Mouse (Mus musculus) heart, embryonic 12.5 days (tissue): ENCODE measurements at regions not wholly inside any gene's neighbourhood (a gene's known extent, or its start where the extent isn't known, plus 50 kb on each side); places are given as distances from the start of the nearest gene placed in this dataset.

Source experiments
- ATAC-seq: fragments of 200-750 bp; cut with Nextera tagmentation; 2 replicates; pipeline ENCODE4 v1.8.0; 2017; ENCODE audit warnings: moderate TSS enrichment, moderate library complexity; ENCODE audit not compliant: insufficient number of reproducible peaks, low FRiP score
- H3K27ac ChIP-seq: fragments of 300-500 bp; sonication (generic); 2 replicates; pipeline ENCODE4 v1.5.1; 2016; ENCODE audit warnings: mild to moderate bottlenecking, moderate library complexity; ENCODE audit not compliant: poor library complexity, severe bottlenecking
- H3K27me3 ChIP-seq: fragments of 300-500 bp; sonication (generic); replicated peaks from 2 replicates; pipeline ENCODE4 v1.6.1; 2016; ENCODE audit warnings: mild to moderate bottlenecking, moderate library complexity
- H3K36me3 ChIP-seq: fragments of 300-500 bp; sonication (generic); 2 replicates; pipeline ENCODE4 v1.6.1; 2016; ENCODE audit warnings: mild to moderate bottlenecking, moderate library complexity
- H3K4me1 ChIP-seq: fragments of 300-500 bp; sonication (generic); replicated peaks from 2 replicates; pipeline ENCODE4 v1.6.1; 2016; ENCODE audit warnings: mild to moderate bottlenecking
- H3K4me2 ChIP-seq: fragments of 300-500 bp; sonication (generic); 2 replicates; pipeline ENCODE4 v1.6.1; 2016; ENCODE audit warnings: mild to moderate bottlenecking, moderate library complexity
- H3K4me3 ChIP-seq: fragments of 300-500 bp; sonication (generic); 2 replicates; pipeline ENCODE4 v1.5.1; 2016; ENCODE audit warnings: mild to moderate bottlenecking
- H3K9ac ChIP-seq: fragments of 300-500 bp; sonication (generic); 2 replicates; pipeline ENCODE4 v1.6.1; 2016; ENCODE audit warnings: mild to moderate bottlenecking, moderate library complexity
- H3K9me3 ChIP-seq: fragments of 300-500 bp; sonication (generic); replicated peaks from 2 replicates; pipeline ENCODE4 v1.6.1; 2016; ENCODE audit warnings: mild to moderate bottlenecking, moderate library complexity
- WGBS: fragments of 180-500 bp; shearing (Covaris S2); methylation state at CpG from one replicate; pipeline ENCODE4 v1.1.7; 2016; 5-methylcytosine and 5-hydroxymethylcytosine counted together

- no peak overlapping the region for H3K9ac ChIP-seq
- no peaks in the 10 kb centered on the region for H3K4me1 ChIP-seq
- H3K27me3 ChIP-seq = no peaks in the 10 kb centered on the region
- no peaks in the 10 kb centered on the region for H3K36me3 ChIP-seq
- H3K4me3 ChIP-seq = no peak overlapping the region
- 73% methylated on average over 5 of the region's 5 CpGs for WGBS
- H3K4me2 ChIP-seq = no peak overlapping the region
- no peaks in the 10 kb centered on the region for H3K9me3 ChIP-seq
- no peak overlapping the region for H3K27ac ChIP-seq
- ATAC-seq = no peak
These were observed 60.4 kb downstream of the Pou3f3 start for GRCm38 (mm10) chr1:42755958-42756357.

DNA sequence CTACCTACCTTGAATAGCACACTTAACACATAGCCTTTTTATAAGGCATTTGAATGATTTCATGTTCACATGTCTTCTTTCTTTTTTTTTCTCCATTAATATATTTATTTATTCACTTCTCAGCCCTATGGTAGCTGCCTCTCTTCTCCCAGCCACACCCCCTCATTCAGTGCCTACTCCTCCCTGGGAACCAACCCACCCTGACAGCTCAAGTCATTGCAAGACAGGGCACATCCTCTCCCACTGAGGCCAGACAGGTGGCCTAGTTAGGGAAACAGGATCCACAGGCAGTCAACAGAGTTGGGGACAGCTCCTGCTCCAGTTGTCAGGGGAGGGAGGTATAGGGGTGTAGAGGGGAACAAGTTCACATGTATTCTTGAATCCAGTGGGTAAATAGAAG is 60.9 kb downstream of the Pou3f3 start:
- no peak overlapping the region for H3K4me3 ChIP-seq
- no peak overlapping the region for H3K9ac ChIP-seq
- H3K27ac ChIP-seq = no peak overlapping the region
- H3K36me3 ChIP-seq = no peaks in the 10 kb centered on the region
- no peaks in the 10 kb centered on the region for H3K9me3 ChIP-seq
- no peak for ATAC-seq
- no peaks in the 10 kb centered on the region for H3K4me1 ChIP-seq
- no peak overlapping the region for H3K4me2 ChIP-seq
- H3K27me3 ChIP-seq = no peaks in the 10 kb centered on the region

GRCm38 (mm10) chr1:42763447-42763846 is 67.9 kb downstream of the Pou3f3 start:
- H3K36me3 ChIP-seq = no peaks in the 10 kb centered on the region
- no peak for ATAC-seq
- H3K9me3 ChIP-seq = no peaks in the 10 kb centered on the region
- no peaks in the 10 kb centered on the region for H3K27me3 ChIP-seq
- 61% methylated on average over 2 of the region's 2 CpGs for WGBS
- no peak overlapping the region for H3K4me2 ChIP-seq
- no peaks in the 10 kb centered on the region for H3K4me1 ChIP-seq
- H3K4me3 ChIP-seq = no peak overlapping the region
- no peak overlapping the region for H3K9ac ChIP-seq
- H3K27ac ChIP-seq = no peak overlapping the region

DNA sequence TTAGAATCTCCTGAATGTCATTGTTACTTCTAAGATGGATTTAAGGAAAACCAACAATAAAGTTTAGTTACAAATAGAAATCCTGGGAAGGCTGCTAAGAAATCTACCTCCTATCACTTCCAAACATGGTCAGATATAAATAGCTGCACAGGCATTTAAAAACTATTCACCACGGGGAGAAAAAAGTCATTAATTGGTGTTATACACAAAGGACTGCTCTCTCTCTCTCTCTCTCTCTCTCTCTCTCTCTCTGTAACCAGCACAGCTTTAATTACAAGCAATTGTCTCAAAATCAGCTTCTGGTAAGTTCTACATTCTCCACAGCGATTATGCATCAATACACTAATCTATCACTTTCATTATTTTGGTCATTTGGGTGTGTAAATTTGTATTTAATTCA is 68.5 kb downstream of the Pou3f3 start:
- no peak overlapping the region for H3K27ac ChIP-seq
- no peak overlapping the region for H3K4me3 ChIP-seq
- no peak overlapping the region for H3K4me2 ChIP-seq
- no peaks in the 10 kb centered on the region for H3K9me3 ChIP-seq
- no peak overlapping the region for H3K9ac ChIP-seq
- 63% methylated on average over 2 of the region's 2 CpGs for WGBS
- no peaks in the 10 kb centered on the region for H3K36me3 ChIP-seq
- no peaks in the 10 kb centered on the region for H3K4me1 ChIP-seq
- H3K27me3 ChIP-seq = no peaks in the 10 kb centered on the region
- no peak for ATAC-seq

GRCm38 (mm10) chr1:42770085-42770484 is 74.5 kb downstream of the Pou3f3 start:
- H3K4me2 ChIP-seq = peak overlapping the region; percentile 35; the same call in 1 of the 2 replicates
- no peak overlapping the region for H3K27ac ChIP-seq
- H3K4me1 ChIP-seq = no peaks in the 10 kb centered on the region
- no peak overlapping the region for H3K4me3 ChIP-seq
- ATAC-seq = no peak
- no peaks in the 10 kb centered on the region for H3K27me3 ChIP-seq
- no peak overlapping the region for H3K9ac ChIP-seq
- H3K9me3 ChIP-seq = no peaks in the 10 kb centered on the region
- no peaks in the 10 kb centered on the region for H3K36me3 ChIP-seq
- WGBS = 52% methylated on average over 9 of the region's 9 CpGs

DNA sequence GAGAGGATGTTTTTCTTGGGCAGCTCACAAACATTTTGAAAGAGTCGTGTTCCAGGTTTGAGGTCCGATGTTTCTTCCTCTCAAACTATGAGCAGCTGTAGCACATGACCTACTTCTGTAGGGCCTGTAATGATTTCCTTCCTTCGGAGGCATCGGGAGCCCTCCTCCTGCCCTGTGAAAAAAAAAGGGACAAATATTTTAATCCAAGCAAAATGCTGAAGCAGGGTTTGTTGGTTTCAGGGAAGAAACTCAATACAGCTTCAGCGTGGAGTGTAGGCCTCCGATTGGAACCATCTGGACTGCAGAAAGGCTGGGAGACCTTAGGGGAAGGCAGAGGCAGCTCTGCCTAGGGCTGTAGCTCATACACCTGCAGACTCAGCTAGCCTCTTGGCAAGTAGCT is 76.4 kb downstream of the Pou3f3 start:
- no peaks in the 10 kb centered on the region for H3K27me3 ChIP-seq
- H3K4me1 ChIP-seq = no peaks in the 10 kb centered on the region
- H3K4me3 ChIP-seq = no peak overlapping the region
- 41% methylated on average over 6 of the region's 6 CpGs for WGBS
- no peak overlapping the region for H3K4me2 ChIP-seq
- no peaks in the 10 kb centered on the region for H3K36me3 ChIP-seq
- ATAC-seq = no peak
- H3K9me3 ChIP-seq = no peaks in the 10 kb centered on the region
- H3K9ac ChIP-seq = no peak overlapping the region
- no peak overlapping the region for H3K27ac ChIP-seq

- H3K9ac ChIP-seq = no peak overlapping the region
These were observed 77.1 kb upstream of the Mrps9 start for GRCm38 (mm10) chr1:42773851-42774464.

GRCm38 (mm10) chr1:42774971-42775892 is 75.8 kb upstream of the Mrps9 start:
- 78% methylated on average over 7 of the region's 7 CpGs for WGBS
- Histone ChIP-seq H3K9ac (no peak overlapping the region), H3K4me1 (no peaks in the 10 kb centered on the region), H3K4me3 (no peak overlapping the region), H3K9me3 (no peaks in the 10 kb centered on the region), H3K27me3 (0 out of 2 replicates have a peak, but pooled peaks cover 6% of the 10 kb centered on the region), H3K27ac (no peak overlapping the region), H3K36me3 (no peaks in the 10 kb centered on the region), H3K4me2 (no peak overlapping the region)
- ATAC-seq = no peak

More at GRCm38 (mm10) chr1:42773851-42774464, 77.1 kb upstream of the Mrps9 start:
- no peak for ATAC-seq
- 47% methylated on average over 20 of the region's 20 CpGs for WGBS
- H3K4me3 ChIP-seq = no peak overlapping the region
- H3K4me1 ChIP-seq = no peaks in the 10 kb centered on the region
- no peak overlapping the region for H3K27ac ChIP-seq
- H3K4me2 ChIP-seq = peak overlapping the region; percentile 24; the same call in 1 of the 2 replicates
- no peaks in the 10 kb centered on the region for H3K36me3 ChIP-seq
- H3K9me3 ChIP-seq = no peaks in the 10 kb centered on the region
- H3K27me3 ChIP-seq = 0 out of 2 replicates have a peak, but pooled peaks cover 6% of the 10 kb centered on the region

DNA sequence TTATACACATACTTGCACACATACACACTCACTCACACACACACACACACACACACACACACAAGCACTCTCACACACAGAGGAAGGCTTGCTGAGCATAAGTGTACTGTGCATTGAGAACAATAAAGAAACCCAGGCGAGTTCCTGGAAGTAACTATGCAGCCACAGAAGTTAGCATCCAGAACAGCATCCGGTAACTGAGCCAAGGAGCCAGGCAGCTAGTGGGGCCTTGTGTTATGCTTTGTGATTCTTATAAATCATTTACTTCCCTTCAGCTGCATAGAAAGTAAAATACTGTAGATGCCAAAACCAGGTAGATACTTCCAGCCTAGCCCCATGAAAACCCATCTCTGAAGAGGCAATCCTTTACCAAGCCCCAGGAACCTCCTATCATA is 75.1 kb upstream of the Mrps9 start:
- Histone ChIP-seq H3K4me1 (no peaks in the 10 kb centered on the region), H3K4me3 (no peak overlapping the region), H3K4me2 (no peak overlapping the region), H3K9ac (no peak overlapping the region), H3K27me3 (0 out of 2 replicates have a peak, but pooled peaks cover 7% of the 10 kb centered on the region), H3K27ac (no peak overlapping the region), H3K36me3 (no peaks in the 10 kb centered on the region), H3K9me3 (no peaks in the 10 kb centered on the region)
- WGBS = 66% methylated on average over 2 of the region's 2 CpGs
- ATAC-seq = no peak

DNA sequence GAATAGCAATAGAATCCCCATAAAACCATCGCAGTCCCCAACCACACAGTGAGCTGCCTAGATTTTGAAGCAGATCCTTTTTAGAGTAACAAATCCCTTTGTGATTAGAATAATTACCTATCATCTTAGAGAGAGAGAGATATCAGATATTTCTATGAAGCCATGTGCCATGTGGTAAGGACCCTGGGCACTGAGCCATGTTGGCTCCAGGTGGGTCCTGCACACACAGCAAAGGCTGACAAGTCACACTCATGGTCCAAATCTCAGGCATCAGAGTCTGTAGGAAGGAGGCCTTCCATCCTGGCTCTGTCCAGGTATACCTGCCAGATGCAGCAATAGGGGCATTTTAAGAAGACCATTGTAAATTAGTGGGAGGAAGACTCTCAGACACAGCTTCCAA is 73.6 kb upstream of the Mrps9 start:
- Histone ChIP-seq H3K36me3 (no peaks in the 10 kb centered on the region), H3K4me1 (no peaks in the 10 kb centered on the region), H3K9ac (no peak overlapping the region), H3K27me3 (0 out of 2 replicates have a peak, but pooled peaks cover 19% of the 10 kb centered on the region), H3K9me3 (no peaks in the 10 kb centered on the region), H3K27ac (no peak overlapping the region), H3K4me3 (no peak overlapping the region), H3K4me2 (no peak overlapping the region)
- 84% methylated on average over 1 of the region's 1 CpGs for WGBS
- no peak for ATAC-seq

GRCm38 (mm10) chr1:42779761-42780160 is 71.3 kb upstream of the Mrps9 start:
- Histone ChIP-seq H3K36me3 (no peaks in the 10 kb centered on the region), H3K4me1 (no peaks in the 10 kb centered on the region), H3K9ac (no peak overlapping the region), H3K27ac (no peak overlapping the region), H3K9me3 (no peaks in the 10 kb centered on the region), H3K27me3 (0 out of 2 replicates have a peak, but pooled peaks cover 19% of the 10 kb centered on the region), H3K4me3 (no peak overlapping the region), H3K4me2 (no peak overlapping the region)
- no peak for ATAC-seq
- WGBS = 32% methylated on average over 5 of the region's 5 CpGs
